Mouse (Mus musculus) liver, embryonic 14.5 days (tissue): ENCODE measurements at regions not wholly inside any gene's neighbourhood (a gene's known extent, or its start where the extent isn't known, plus 50 kb on each side); places are given as distances from the start of the nearest gene placed in this dataset.

Experiments
- ATAC-seq: fragments of 200-750 bp; cut with Nextera tagmentation; 2 replicates; pipeline ENCODE4 v1.8.0; 2017; ENCODE audit warnings: moderate number of reproducible peaks, mild to moderate bottlenecking, moderate library complexity; ENCODE audit not compliant: insufficient read depth
- DNase-seq, 3 experiments: peaks; one replicate each; pipeline ENCODE4 v3.0.0-alpha.2; 2012 to 2013; ENCODE audit warnings: low read depth in 3 of 3, low spot score in 3 of 3
- H3K27ac ChIP-seq: fragments of 300-500 bp; sonication (generic); 2 replicates; pipeline ENCODE4 v1.5.1; 2014; ENCODE audit warnings: moderate library complexity, mild to moderate bottlenecking, control low read depth, inconsistent platforms
- H3K27me3 ChIP-seq: fragments of 300-500 bp; sonication (generic); 2 replicates; pipeline ENCODE4 v1.6.1; 2014; ENCODE audit warnings: mild to moderate bottlenecking, low read length, moderate library complexity; ENCODE audit not compliant: control insufficient read depth, insufficient read depth
- H3K36me3 ChIP-seq: fragments of 300-500 bp; sonication (generic); replicated peaks from 2 replicates; pipeline ENCODE4 v1.6.1; 2014; ENCODE audit warnings: low read depth; ENCODE audit not compliant: control insufficient read depth, insufficient read depth
- H3K4me1 ChIP-seq, 2 experiments: fragments of 200-500 bp in 1 of 2; fragments of 300-500 bp in 1 of 2; sonication (generic) in 1 of 2; replicated peaks; 2 replicates each; pipeline ENCODE4 v1.6.1; 2012 to 2014; ENCODE audit warnings: antibody characterized with exemption in 1 of 2, inconsistent platforms in 1 of 2, low read length in 1 of 2; ENCODE audit not compliant: control insufficient read depth in 2 of 2, insufficient read depth in 2 of 2
- H3K4me2 ChIP-seq: fragments of 300-500 bp; sonication (generic); 2 replicates; pipeline ENCODE4 v1.6.1; 2014; ENCODE audit warnings: low read depth, mild to moderate bottlenecking, control low read depth, moderate library complexity
- H3K4me3 ChIP-seq, 2 experiments: fragments of 200-500 bp in 1 of 2; fragments of 300-500 bp in 1 of 2; sonication (generic) in 1 of 2; 2 replicates each; pipeline ENCODE4 v1.5.1; 2012 to 2014; ENCODE audit warnings: low read depth in 2 of 2, low read length in 2 of 2, mild to moderate bottlenecking in 2 of 2, control low read depth in 1 of 2, inconsistent platforms in 1 of 2, moderate library complexity in 1 of 2; ENCODE audit not compliant: insufficient read depth in 1 of 2
- H3K9ac ChIP-seq: fragments of 300-500 bp; sonication (generic); replicated peaks from 2 replicates; pipeline ENCODE4 v1.6.1; 2014; ENCODE audit warnings: mild to moderate bottlenecking, control low read depth, moderate library complexity
- H3K9me3 ChIP-seq: fragments of 300-500 bp; sonication (generic); 2 replicates; pipeline ENCODE4 v1.6.1; 2016; ENCODE audit warnings: low read length, mixed read lengths; ENCODE audit not compliant: control insufficient read depth
- CTCF ChIP-seq: IDR thresholded peaks from 2 replicates; pipeline ENCODE4 v1.5.1; 2016; ENCODE audit warnings: antibody characterized with exemption, low read depth, control low read depth
- EP300 ChIP-seq: IDR thresholded peaks from 2 replicates; pipeline ENCODE4 v1.6.1; 2016; ENCODE audit warnings: antibody characterized with exemption, low read depth
- WGBS: fragments of 180-500 bp; shearing (Covaris S2); extraction: QIAGEN DNeasy Blood & Tissue Kit; methylation state at CpG from one replicate; pipeline ENCODE4 v1.1.7; 2014; ENCODE audit not compliant: insufficient replicate concordance; 5-methylcytosine and 5-hydroxymethylcytosine counted together

GRCm38 (mm10) chr8:100942680-100943427, 1526.6 kb upstream of the Cdh8 start:
- H3K9ac ChIP-seq, result no peak overlapping the region
- H3K4me1 ChIP-seq, result no peaks in the 10 kb centered on the region
- H3K27ac ChIP-seq, result no peak overlapping the region
- no peaks in the 10 kb centered on the region for H3K27me3 ChIP-seq
- 63% methylated on average over 6 of the region's 6 CpGs for WGBS
- no peak for TF ChIP-seq EP300
- TF ChIP-seq CTCF, result no peak
- no peaks in the 10 kb centered on the region for H3K36me3 ChIP-seq
- no peak for DNase-seq
- no peak for ATAC-seq
- H3K4me2 ChIP-seq, result no peak overlapping the region
- no peaks in the 10 kb centered on the region for H3K9me3 ChIP-seq
- no peak overlapping the region for H3K4me3 ChIP-seq

- Histone ChIP-seq H3K9me3 (no peaks in the 10 kb centered on the region), H3K27me3 (no peaks in the 10 kb centered on the region), H3K4me3 (no peak overlapping the region), H3K4me2 (no peak overlapping the region), H3K9ac (no peak overlapping the region), H3K4me1 (no peaks in the 10 kb centered on the region), H3K27ac (no peak overlapping the region), H3K36me3 (no peaks in the 10 kb centered on the region)
- DNase-seq, result no peak
- WGBS, result 51% methylated on average over 4 of the region's 4 CpGs
- no peak for ATAC-seq
- TF ChIP-seq CTCF, result no peak
- no peak for TF ChIP-seq EP300
Measured at GRCm38 (mm10) chr8:100939533-100939932, 1523.3 kb upstream of the Cdh8 start.

DNA sequence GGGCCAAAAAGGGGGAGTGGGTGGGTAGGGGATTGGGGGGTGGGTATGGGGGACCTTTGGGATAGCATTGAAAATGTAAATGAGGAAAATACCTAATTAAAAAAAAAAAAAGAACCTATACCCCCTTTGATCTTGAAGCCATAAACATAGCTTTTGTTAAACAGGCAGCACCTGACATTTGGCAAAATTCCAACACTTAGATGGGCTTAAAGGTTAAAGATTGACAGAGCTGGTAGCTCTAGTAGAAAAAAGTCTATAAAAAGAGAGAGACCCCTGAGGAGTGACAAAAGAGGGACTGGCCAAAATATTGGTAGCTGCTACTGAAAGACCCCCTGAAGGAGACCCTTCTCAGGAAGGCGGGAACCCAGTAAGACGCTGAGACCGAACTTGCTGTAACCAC, 1474.0 kb upstream of the Cdh8 start:
- TF ChIP-seq EP300 (no peak), CTCF (no peak)

GRCm38 (mm10) chr8:100865624-100866023, 1449.4 kb upstream of the Cdh8 start:
- Histone ChIP-seq H3K4me3 (no peak overlapping the region), H3K27ac (no peak overlapping the region), H3K4me2 (no peak overlapping the region), H3K36me3 (no peaks in the 10 kb centered on the region), H3K9me3 (no peaks in the 10 kb centered on the region), H3K9ac (no peak overlapping the region), H3K27me3 (no peaks in the 10 kb centered on the region), H3K4me1 (no peaks in the 10 kb centered on the region)
- DNase-seq (no peak), ATAC-seq (no peak)
- TF ChIP-seq CTCF, result no peak
- no peak for TF ChIP-seq EP300
- 56% methylated on average over 6 of the region's 6 CpGs for WGBS

More for the DNA sequence above, 1474.0 kb upstream of the Cdh8 start:
- H3K27ac ChIP-seq, result no peak overlapping the region
- no peak overlapping the region for H3K9ac ChIP-seq
- no peaks in the 10 kb centered on the region for H3K36me3 ChIP-seq
- no peaks in the 10 kb centered on the region for H3K4me1 ChIP-seq
- H3K27me3 ChIP-seq, result no peaks in the 10 kb centered on the region
- no peaks in the 10 kb centered on the region for H3K9me3 ChIP-seq
- no peak for ATAC-seq
- no peak overlapping the region for H3K4me3 ChIP-seq
- WGBS, result 59% methylated on average over 3 of the region's 3 CpGs
- DNase-seq, result no peak
- no peak overlapping the region for H3K4me2 ChIP-seq

DNA sequence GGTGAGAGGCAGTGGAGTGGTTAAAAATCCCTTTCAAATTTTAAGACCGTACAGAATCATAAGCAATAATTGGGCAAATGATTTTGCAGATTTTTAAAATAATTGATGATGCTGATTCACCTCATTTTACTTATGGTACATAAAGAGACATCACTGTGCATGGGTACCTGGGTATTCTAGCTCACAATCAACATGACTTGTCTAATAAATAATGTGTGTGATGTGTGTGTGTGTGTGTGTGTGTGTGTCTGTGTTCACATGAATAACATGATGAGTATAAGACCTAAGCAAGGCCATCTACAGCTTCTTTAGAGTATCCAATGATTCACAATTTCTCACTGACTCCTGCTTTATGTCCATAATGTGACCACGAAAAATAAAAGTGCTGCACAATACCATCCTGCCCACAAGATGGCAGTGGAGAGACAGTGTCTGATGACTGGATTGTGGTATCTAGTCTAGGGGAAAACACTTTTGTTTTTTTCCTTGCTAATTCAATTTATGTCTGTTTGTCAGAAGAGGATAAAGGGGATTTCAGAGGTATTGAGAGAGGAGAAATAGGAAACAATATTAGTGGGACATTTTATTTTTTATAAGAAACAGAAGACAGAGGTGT, 1434.7 kb upstream of the Cdh8 start:
- Histone ChIP-seq H3K9ac (no peak overlapping the region), H3K4me2 (no peak overlapping the region), H3K27me3 (no peaks in the 10 kb centered on the region), H3K27ac (no peak overlapping the region), H3K36me3 (no peaks in the 10 kb centered on the region), H3K4me3 (no peak overlapping the region), H3K4me1 (no peaks in the 10 kb centered on the region), H3K9me3 (no peaks in the 10 kb centered on the region)
- DNase-seq (no peak), ATAC-seq (no peak)
- WGBS, result 35% methylated on average over 2 of the region's 2 CpGs
- peak; percentile 54 for TF ChIP-seq CTCF
- no peak for TF ChIP-seq EP300
